Mouse (Mus musculus): ENCODE results near the gene Spon1.

Spon1 gene

DNA sequence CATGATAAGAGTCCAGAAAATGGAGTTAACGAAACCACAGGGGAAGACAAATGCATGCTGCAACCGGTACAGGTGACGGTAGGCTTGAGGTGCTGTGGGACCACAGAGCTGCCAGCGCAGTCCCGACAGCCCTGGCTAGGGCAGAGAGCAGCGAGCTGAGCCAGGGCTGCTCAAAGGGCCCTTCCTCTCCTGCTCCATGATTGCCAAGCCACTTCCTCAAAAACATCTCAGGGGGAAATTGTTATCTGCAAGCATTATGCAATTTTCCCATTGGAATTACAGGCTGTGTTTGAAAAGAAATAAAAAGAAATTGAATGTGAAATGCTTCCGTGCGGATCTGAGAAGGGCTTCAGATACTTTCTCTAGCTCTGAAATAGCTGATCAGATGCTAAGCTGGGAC, 240.7 kb downstream of the Spon1 start:
- DNase-seq (ENCODE audit: low spot score) = no peak

DNA sequence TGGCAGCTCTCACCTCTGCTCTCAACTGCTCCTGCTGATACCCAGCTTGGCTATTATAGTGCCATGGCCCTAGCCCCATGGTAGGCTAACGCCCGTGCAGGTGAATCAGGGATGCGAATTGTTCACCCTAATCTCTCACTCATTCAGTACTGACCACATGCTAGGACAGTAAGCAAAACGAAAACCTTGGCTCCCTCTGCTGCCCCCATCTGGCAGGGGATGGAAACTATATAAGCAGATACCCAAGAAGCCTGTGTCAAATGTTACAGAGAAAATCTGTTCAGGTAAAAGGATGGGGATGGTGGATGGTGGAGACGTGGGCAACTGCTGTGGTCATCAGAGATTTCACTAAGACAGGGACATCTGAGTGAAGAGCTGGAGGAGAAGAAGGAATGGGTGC, 241.8 kb downstream of the Spon1 start:
- DNase-seq (ENCODE audit: low spot score) = peak; percentile 30

DNA sequence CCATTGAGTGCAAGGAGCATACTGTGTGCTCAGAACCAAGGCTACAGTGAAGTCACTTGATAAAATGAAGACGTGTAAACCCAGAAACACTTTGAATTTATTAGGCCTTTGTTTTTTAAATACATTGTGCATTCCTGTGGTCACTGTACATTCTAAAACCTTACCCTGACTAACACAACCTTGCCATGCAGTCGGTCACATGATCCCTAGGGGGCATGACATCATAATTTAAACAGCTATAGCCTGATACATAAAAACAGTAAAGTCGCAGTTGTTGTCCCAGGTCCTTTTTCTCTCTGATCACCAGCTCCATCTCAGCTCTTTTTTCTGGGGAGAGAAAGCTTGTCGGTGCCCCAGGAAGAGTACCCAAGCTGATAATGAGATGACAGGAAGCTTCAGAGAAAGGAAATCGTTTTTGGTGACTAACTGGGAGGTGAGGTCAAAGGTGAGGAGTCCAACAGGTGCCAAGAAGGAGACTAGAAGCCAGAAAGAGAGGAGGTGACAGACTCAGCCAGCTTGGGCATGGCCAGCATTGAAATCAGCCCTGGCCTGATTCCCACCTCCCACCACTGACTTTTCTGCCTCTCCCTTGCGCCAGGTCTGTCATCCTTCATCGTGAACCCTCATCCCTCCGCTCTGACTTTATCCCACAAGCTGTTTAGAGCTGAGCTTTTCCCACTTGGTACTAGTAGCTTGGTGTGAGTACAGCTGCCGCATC, 246.1 kb downstream of the Spon1 start:
- DNase-seq (ENCODE audit: low spot score) = no peak

DNA sequence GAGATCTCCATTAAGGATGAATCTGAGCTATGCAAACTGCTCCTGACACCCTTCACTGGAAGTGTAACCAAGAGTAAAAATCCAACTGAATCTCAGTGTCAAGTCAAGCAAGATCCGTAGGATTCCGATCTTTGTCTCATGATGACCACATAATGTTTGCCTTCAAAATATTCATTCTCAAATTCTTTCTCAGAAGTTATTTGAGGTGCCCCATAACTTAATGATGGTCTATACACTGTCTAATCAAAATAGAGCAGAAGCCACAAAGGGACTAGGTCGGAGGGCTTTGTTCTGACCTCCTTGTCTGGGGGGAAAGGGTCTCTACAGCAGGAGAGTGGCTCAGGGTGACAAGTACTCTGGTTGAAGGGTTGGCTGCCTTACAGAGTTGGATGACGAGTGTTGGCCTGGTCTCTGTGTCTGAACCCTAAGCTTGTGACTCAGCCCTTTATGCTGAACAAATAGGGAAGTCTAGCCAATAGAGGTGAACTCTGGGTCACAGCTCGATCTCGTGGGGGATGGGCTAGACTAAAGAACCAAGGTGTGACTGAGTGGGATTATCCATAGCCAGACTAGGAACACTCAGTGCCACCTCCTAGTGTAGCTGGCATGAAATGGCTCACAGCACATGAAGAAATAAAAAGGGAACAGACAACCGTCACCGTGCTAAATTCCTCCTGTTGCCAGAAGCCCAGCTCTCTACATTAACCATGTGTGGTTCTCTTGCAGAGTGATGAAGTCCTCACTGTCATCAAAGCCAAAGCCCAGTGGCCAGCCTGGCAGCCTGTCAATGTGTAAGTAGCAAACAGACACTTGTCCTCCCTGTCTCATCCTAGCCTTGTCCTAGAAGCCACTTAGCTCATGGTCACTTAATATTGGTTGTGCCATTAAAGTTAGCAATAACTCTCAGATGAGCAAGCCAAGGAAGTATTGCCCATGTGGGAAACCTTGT, 250.5 kb downstream of the Spon1 start:
- peak; percentile 10 for DNase-seq (ENCODE audit: low spot score)

DNA sequence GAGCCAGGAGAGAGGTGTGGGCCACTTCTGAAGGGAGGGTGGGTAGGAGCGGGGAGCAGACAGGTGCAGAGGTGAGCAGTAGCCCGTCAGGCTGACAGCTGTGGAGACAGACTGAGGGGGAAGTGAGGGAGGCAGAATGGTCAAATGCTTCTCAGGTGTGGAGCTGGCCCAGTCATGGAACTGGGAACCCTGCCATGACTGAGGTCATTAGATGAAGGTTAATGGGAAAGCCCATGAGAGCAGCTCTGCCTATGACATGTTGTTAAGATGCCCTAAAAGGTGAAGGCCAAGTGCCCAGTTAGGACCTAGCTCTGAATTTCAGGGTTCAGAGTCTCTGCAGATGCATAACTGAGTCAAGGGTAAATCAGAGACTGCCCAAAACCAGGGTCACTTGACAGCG, 253.1 kb downstream of the Spon1 start:
- no peak for DNase-seq (ENCODE audit: low spot score)

DNA sequence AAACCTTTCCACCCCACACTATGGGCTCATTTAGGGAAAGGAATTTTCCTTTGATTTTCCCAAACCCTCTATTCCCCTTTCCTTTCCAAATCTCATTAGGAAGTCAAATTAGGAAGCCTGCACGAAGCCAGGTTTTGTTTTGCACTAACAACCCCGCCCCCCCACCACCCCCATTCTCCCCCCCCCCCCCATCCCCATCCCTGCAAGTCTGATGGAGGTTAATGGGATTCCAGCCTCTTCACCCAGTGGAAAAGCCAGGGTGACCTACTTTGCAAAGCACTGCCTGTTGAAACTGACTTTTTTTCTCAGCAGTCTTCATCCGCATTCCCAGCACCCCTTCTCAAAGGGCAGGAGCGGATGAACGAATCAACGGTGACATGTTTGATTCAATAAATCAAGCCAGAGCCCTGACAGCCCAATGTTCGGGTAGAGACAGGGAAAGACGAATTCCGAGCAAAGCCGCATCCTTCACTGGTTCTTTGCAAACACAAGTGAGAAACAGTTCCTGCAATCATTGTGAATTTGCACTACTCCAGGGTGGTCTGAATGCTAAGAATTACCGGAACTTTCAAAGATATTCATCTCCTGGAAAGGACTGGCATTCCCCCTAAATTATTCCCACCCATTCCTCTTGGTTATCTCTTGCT, 254.4 kb downstream of the Spon1 start:
- no peak for DNase-seq (ENCODE audit: low spot score)

DNA sequence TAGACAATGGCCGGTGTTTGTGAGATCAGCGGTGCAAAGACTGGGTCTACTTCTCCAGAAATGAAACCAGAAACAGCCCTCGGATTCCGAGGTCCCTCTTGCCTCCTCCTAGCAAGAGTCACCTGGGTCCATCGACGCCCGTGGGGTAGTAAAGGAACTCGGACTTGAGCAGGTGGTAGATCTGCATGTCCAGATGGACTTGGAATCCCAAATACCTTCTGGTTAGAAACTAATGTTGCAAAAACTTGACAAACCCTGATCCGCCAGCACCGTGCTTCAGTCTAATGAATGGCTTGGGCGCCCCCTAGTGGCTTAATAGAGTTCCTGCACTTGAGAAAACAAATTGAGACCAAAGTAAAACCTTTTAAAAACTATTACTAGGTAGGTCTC, 254.9 kb downstream of the Spon1 start:
- peak; percentile 82 for DNase-seq (ENCODE audit: low spot score)

DNA sequence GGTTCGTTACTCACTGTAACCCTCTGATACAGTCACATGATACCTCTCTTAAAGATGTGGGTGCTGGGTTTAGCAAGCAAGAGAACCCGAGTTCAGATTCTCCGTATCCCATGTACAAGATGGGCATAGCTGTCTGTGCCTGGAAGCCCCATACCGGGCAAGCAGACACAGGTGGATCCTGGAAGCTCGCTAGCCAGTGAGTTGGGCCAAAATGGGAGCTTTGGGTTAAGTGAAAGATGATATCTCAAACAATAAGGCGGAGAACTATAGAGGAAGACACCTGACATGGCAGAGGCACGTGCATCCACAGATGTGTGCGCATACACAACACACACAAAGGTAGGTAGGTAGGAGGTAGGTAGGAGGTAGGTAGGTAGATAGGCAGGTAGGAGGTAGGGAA, 261.1 kb downstream of the Spon1 start:
- DNase-seq (ENCODE audit: low spot score) = no peak

DNA sequence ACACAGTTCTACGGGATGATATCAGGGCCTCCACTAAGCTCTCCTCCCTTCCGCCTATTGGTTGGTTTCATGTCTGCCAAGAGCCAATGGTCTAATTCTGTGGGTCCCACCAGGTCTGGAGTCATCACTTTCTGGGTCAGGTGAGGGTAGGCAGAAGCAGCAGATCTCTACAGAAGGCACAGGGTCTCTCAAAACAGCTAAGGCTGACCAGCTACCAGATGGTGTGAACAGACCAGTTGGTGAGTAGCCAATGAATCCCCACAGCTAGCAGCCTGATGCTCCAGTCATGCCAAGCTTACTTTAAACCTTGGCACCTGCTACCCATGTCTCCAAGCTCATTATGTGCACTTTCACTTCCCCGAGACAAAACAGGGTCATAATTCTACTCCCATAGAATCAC, 261.6 kb downstream of the Spon1 start:
- no peak for DNase-seq (ENCODE audit: low spot score)

DNA sequence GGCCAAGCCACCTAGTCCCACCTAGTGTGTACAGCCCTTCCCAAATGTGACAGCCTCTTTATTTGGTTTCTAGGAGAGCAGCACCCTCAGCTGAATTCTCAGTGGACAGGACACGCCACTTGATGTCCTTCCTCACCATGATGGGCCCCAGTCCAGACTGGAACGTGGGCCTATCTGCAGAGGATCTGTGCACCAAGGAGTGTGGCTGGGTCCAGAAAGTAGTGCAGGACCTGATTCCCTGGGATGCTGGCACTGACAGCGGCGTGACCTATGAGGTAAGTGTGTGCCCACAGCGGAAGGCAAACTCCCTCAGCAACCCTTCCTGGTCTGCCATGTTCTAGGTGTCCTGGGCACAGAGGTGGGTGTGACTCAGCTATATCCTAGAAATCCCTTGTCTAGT, 263.0 kb downstream of the Spon1 start:
- no peak for DNase-seq (ENCODE audit: low spot score)

DNA sequence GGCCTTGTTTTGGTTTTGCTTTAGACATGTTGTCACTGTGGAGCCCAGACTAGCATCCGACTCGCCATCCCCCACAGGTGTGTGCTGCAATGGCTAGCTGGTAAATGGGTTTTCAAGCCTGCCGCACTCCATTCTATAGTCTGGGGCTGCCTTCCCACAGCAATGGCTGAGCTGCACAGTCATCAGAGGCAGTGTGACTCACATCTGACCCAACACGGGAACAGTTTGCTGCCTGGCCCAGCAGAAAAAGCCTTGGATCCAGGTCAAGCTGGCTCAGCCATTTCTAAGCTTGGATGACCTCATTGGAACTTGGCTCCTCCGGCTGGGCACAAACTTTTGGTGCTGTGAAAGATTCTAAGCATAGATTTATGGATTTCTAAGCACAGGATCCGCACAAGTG, 263.8 kb downstream of the Spon1 start:
- peak; percentile 91 for DNase-seq (ENCODE audit: low spot score)

DNA sequence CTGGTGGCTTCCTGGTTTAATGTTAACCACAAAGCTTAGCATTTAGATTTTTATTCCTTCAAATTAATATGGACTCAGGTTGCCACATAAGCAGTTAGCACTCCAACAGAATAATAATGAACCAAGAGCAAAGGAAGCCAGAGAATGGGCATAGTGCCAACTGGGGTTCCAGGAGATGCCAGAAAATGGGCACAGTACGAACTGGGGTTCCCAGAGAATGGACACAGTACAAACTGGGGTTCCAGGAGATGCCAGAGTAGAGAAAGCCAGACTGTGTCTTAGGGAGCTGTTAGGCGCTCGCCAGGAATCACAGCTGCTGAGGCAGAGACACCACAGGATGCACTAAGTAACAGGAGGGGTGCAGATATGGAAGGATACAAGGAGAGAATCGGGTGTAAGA, 271.4 kb downstream of the Spon1 start:
- no peak for DNase-seq (ENCODE audit: low spot score)

DNA sequence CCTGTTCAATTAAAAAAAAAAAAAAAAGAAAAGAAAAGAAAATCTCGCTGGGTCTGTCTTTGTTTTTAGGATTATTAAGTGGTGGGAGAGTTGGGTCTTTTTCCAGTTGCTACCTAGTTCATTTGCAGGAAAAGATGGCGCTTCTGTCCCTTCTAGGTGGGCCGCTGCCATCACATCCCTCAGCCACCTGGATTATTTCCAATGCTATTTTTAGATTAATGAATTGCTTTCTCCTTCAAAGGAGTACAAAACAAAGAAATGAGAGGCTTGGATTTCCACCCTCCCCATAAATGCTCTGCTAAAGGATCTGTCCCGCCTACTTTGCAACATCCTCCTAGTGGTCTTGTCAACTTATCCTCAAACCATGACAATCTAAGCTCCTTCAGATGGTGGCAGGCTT, 275.6 kb downstream of the Spon1 start:
- DNase-seq (ENCODE audit: low spot score) = no peak

DNA sequence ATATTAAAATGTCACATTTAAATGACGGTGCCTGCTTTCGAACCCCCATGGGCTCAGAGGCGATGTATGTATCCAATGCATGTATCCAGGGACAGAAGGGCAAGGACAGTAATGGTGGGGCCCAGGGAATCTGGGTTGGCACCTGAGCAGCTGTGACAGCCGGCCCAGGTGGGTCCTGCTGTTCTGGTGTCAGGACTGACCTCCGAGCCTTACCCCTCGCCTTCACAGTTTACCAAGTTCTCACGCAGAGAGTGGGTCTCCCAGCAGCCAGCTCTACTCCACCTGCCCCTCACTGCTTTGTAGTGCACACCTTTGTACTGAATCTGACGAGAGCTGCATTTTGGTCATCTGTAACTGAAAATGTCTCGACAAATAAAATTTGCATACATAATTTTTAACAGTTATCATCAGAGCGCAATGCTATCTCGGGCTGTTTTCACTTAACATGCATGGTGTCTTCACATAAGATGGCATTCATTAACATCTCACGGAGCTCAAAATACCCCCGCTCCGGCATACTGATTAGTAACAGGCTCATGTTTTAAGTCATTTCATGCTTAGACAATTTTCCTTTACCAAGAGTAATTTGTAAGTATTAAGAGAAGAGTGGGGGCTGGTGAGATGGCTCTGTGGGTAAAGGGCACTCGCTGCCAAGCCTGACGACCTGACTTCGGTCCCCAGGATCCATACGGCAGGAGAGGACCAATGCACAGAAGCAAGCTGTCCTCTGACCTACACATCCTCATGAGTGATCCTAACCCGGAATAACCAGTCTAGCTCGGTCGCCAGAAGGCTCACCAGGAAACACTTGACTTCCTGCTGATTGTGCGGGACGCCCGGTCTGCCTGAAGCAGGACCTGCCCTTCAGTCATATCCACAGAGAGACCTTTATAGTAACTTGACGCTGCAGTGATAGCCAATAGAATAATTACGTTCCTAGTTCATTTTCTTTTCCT, 277.5 kb downstream of the Spon1 start:
- DNase-seq (ENCODE audit: low spot score) = no peak

DNA sequence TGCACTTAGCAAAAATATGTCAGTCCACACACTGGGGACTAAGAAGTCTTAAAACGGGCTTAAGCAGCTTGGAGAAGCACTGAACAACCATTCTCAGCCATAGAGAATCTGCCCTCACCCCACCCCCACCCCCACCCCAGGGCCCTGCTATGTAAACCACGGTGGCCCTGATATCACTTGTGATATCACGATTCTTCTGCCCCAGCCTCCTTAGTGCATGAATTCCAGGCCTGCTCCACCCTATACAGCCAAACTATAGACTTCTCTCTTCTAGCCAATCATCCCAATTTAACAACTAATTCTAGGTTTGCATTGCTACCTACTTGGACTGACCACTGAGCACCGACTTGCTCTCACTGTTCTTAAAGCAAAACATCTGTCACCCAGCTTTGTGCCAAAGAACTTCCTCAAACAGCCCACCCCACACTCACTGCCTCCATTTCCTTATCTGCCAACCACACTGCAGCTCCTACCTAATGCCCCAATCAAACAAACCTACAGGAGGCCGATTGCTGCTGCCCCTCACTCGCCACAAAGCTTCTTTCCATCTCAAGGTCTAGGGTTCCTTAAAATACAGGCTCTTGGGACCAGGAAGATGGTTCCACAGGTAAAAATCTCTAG, 278.2 kb downstream of the Spon1 start:
- no peak for DNase-seq (ENCODE audit: low spot score)

DNA sequence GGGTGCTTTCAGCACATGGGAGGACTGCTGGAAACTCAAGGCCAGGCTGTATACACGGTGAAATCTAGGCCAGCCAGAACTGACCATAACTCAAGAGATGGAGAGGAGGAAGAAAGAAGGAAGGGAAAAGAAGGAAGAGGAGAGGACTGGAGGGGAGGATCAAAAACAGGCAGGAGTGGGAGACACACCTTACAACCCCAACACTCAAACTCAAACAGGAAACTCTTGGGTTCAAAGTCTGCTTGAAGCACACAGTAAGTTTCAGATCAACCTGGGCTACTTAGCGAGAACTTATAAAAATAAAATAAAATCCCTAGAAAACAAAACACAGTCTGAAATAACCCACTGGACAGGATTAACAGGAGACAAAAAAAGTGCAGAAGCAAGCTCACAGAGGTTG, 280.0 kb downstream of the Spon1 start:
- DNase-seq (ENCODE audit: low spot score) = no peak

DNA sequence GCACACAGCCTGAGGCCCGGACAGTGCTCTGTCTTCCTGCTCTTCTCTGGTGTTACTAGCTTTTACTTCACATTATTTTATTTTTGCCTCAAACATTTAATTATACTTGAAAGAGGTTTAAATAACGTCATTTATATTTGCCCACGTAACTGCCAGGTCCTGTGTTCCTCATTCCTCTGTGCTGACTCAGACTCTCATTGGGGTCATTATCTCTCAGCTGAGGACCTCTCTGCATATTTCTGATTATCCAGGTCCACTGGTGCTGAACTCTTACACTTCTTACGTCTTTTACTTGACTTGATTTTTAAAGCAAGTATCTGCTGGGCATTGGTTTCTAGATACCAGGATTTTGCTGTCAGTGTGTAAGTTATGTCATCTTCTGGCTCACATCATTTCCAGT, 287.9 kb downstream of the Spon1 start:
- DNase-seq (ENCODE audit: low spot score) = no peak

DNA sequence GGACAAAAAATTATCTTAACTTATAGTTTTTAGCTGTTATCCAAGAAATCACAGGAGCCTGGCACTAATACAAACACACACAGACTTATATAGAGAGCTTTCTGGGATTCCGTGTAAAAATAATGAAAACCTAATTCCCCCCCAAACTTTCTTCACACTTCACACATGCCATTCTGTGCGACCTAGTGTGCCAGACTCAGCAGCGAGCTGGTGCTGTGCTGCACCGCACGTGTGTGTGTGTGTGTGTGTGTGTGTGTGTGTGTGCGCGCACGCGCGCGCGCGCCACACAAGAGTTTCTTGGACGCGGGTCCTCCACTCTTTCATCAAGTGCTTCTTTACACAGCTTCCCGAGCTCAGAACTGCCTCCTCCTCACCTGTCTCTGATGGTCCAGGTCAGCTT, 292.4 kb downstream of the Spon1 start:
- no peak for DNase-seq (ENCODE audit: low spot score)

DNA sequence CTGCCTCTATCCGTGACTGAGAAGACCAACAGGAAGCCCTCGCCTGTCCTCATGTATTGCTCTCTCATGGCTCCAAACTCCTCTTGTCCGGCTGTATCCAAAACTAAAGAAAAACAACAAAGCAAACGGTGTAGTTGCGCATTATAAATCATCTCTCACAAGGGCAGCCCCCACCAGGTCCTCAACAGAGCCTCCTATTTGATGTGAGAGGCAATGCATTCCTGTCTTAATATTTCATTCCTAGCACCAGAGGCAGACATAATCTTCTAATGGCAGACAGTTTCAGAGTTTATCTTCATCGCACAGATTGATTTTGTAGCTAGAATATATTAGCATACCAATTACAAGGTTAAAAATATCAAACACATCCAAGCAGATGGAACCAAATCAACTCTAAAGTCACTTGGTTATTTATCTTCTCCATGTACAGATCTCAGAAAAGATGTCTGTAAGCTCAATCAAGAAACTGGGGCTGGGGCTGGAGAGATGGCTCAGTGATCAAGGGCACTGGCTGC, 293.2 kb downstream of the Spon1 start:
- no peak for DNase-seq (ENCODE audit: low spot score)

DNA sequence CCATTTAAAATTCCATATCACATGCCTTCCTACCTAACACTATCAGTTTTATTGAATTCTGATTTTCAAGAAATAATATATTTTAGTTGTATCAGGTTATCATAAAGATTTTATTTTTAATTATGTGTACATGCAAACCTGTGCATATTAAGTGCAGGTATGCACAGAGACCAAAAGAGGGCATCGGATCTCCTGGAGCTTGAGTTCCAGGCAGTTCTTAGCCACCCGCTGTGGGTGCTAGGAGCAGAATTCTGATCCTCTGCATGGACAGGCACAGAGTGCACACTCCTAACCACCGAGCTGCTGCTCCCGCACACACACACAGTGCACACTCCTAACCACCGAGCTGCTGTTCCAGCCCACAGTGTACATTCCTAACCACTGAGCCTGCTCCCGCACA, 294.6 kb downstream of the Spon1 start:
- DNase-seq (ENCODE audit: low spot score) = no peak

DNA sequence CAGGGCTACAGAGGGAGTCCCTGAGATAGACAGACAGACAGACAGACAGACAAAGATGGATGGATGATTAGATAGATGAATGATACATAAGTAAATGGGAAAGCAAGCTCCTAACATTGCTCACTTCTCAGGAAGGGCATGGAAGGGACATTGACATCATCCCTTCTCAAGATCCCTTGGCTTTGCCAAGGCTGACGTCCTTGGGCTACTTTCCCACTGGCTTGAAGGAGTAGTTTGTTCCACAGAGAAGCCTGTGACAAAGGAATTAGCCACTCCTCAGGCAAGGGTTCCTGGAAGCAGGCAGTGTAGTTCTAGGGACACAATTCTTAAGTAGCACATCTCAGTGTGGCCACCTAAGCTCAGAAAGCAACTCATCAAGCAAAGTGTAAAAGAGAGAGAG, 296.7 kb downstream of the Spon1 start:
- DNase-seq (ENCODE audit: low spot score) = no peak

Measured in adipocyte (in vitro differentiated cells).